Comparison of ENCODE assay signal across 8 mouse cellular contexts in genomic region chr12:75309756-75310155, GRCm38 (mm10). TPM values are rescaled to one million over a fixed set of nuclear protein-coding genes. Genes with fewer than 3 reads are reported as not detected.
DNase-seq lines count a peak whose midpoint lies in the region; ATAC-seq and TF ChIP-seq lines count a peak whose summit lies in the region.

No protein-coding gene starts in this region.

- H3K27ac ChIP-seq in midbrain, embryonic 11.5 days (ENCODE audit: low read depth, low read length): no peak overlapping the region
- no peak overlapping the region for H3K27ac ChIP-seq in midbrain, embryonic 15.5 days
- H3K27ac ChIP-seq in midbrain, postnatal 0 days (ENCODE audit: low read depth, low read length): no peak overlapping the region

- intact Hi-C loops in heart, postnatal 10 days (cut with DNase I): loop anchor here (5.0 kb wide), 2 partner anchors 48 to 58 kb away; no protein-coding TSS in a partner anchor

- no peaks in the 10 kb centered on the region for H3K27me3 ChIP-seq in midbrain, embryonic 11.5 days (ENCODE audit: control insufficient read depth, insufficient read depth, low read length)
- no peaks in the 10 kb centered on the region for H3K27me3 ChIP-seq in midbrain, embryonic 15.5 days (replicated peaks)
- H3K27me3 ChIP-seq in midbrain, postnatal 0 days (ENCODE audit: insufficient read depth, low read length): no peaks in the 10 kb centered on the region

- no peak for TF ChIP-seq CTCF in midbrain, postnatal 0 days (IDR thresholded peaks at IDR 0.05)

- H3K4me1 ChIP-seq in midbrain, embryonic 11.5 days (ENCODE audit: control insufficient read depth, insufficient read depth, low read length): peaks cover 6% of the 10 kb centered on the region; the same call in 1 of the 2 replicates
- peaks cover 14% of the 10 kb centered on the region; the same call in 1 of the 2 replicates for H3K4me1 ChIP-seq in midbrain, embryonic 15.5 days
- no peaks in the 10 kb centered on the region for H3K4me1 ChIP-seq in midbrain, postnatal 0 days (ENCODE audit: insufficient read depth, low read length)

- 58% methylated on average over 6 of the region's 6 CpGs for WGBS in midbrain, embryonic 11.5 days
- 61% methylated on average over 6 of the region's 6 CpGs for WGBS in midbrain, embryonic 15.5 days
- 58% methylated on average over 6 of the region's 6 CpGs for WGBS in midbrain, postnatal 0 days

- DNase-seq in midbrain, embryonic 11.5 days (ENCODE audit: low spot score, missing footprints): peak; percentile 86
- peak; percentile 64 to 69 for DNase-seq in heart, postnatal 10 days
- DNase-seq in kidney, postnatal 36 days: peak; percentile 44 to 47
- DNase-seq in midbrain, postnatal 0 days (ENCODE audit: low spot score): no peak
- no peak for DNase-seq in frontal cortex, postnatal 36 days (ENCODE audit: low spot score in 2 of 2)
- no peak for DNase-seq in spleen, adult 18-20 months

- no peaks in the 10 kb centered on the region for H3K36me3 ChIP-seq in midbrain, embryonic 11.5 days (ENCODE audit: control insufficient read depth, insufficient read depth, low read length)
- H3K36me3 ChIP-seq in midbrain, embryonic 15.5 days (replicated peaks): no peaks in the 10 kb centered on the region
- no peaks in the 10 kb centered on the region for H3K36me3 ChIP-seq in midbrain, postnatal 0 days (ENCODE audit: insufficient read depth, low read length)

- no peak overlapping the region for H3K4me2 ChIP-seq in midbrain, embryonic 11.5 days
- H3K4me2 ChIP-seq in midbrain, embryonic 15.5 days: no peak overlapping the region; the same call in 1 of the 2 replicates
- 0 out of 2 replicates have a peak overlapping the region, but pooled peaks have one; percentile 16 for H3K4me2 ChIP-seq in midbrain, postnatal 0 days (ENCODE audit: low read depth, low read length, poor library complexity, severe bottlenecking)

- H3K9ac ChIP-seq in midbrain, embryonic 11.5 days (ENCODE audit: low read length): no peak overlapping the region
- H3K9ac ChIP-seq in midbrain, embryonic 15.5 days: no peak overlapping the region; the same call in 1 of the 2 replicates
- no peak overlapping the region for H3K9ac ChIP-seq in midbrain, postnatal 0 days (replicated peaks; ENCODE audit: low read length, poor library complexity, severe bottlenecking)

- no peaks in the 10 kb centered on the region for H3K9me3 ChIP-seq in midbrain, embryonic 11.5 days (ENCODE audit: control insufficient read depth, low read length)
- H3K9me3 ChIP-seq in midbrain, embryonic 15.5 days: no peaks in the 10 kb centered on the region
- no peaks in the 10 kb centered on the region for H3K9me3 ChIP-seq in midbrain, postnatal 0 days (ENCODE audit: low read length)

- no peak for ATAC-seq in midbrain, embryonic 11.5 days (ENCODE audit: low FRiP score)
- ATAC-seq in midbrain, embryonic 15.5 days (replicated peaks): no peak
- no peak for ATAC-seq in midbrain, postnatal 0 days (ENCODE audit: low FRiP score)
- ATAC-seq in granulocyte monocyte progenitor cell, adult 5-6 weeks (replicated peaks; ENCODE audit: poor library complexity, severe bottlenecking): no peak

- H3K4me3 ChIP-seq in midbrain, embryonic 11.5 days (ENCODE audit: low read depth, low read length): no peak overlapping the region
- H3K4me3 ChIP-seq in midbrain, embryonic 15.5 days: no peak overlapping the region
- no peak overlapping the region for H3K4me3 ChIP-seq in midbrain, postnatal 0 days (ENCODE audit: low read depth, low read length)

RNA-seq across cellular contexts. Expression of gene Rhoj, which starts 1.6 kb away (rescaled TPM):
- polyA plus RNA-seq in midbrain, embryonic 11.5 days (2014; fragmentation: Nextera tagmentation; extraction: Ambion mirVana): 24.8 TPM in 2 replicates
- 22.6 and 23.1 TPM in 2 replicates for polyA plus RNA-seq in midbrain, embryonic 15.5 days (2015; fragmentation: Nextera tagmentation; extraction: Ambion mirVana)
- 10 to 100 TPM; 47.2 to 63.3 TPM for total RNA-seq in heart, postnatal 10 days (2021)
- total RNA-seq in midbrain, postnatal 0 days (2014; rRNA removed): 17.5 and 27.0 TPM in 2 replicates
- 13.3 and 13.7 TPM in 2 replicates for polyA plus RNA-seq in midbrain, postnatal 0 days (2015; fragmentation: Nextera tagmentation; extraction: Ambion mirVana)
- 0.11 and 1.2 TPM in 2 replicates for total RNA-seq in granulocyte monocyte progenitor cell, adult 5-6 weeks (2014; fragmentation: Nextera tagmentation)
- 2.8 and 4.2 TPM in 2 replicates for total RNA-seq in granulocyte monocyte progenitor cell, adult 5-6 weeks (2017)

Comparison
In these comparisons a context has a peak if more than half of its experiments do, and no peak if none do; other contexts are left out.
1. DNase-seq: peak in midbrain, embryonic 11.5 days (single experiment), heart, postnatal 10 days (2 of 2) and kidney, postnatal 36 days (2 of 2); none in midbrain, postnatal 0 days (single experiment), frontal cortex, postnatal 36 days (0 of 2) and spleen, adult 18-20 months (0 of 2).